Mouse (Mus musculus) stomach, postnatal 0 days (tissue): ENCODE results near the gene Grhpr.

Source experiments
- CTCF ChIP-seq: IDR thresholded peaks from 2 replicates; pipeline ENCODE4 v1.5.1; 2016; ENCODE audit warnings: antibody characterized with exemption, low read depth, mild to moderate bottlenecking, moderate library complexity
- EP300 ChIP-seq: optimal IDR thresholded peaks from 2 replicates; pipeline ENCODE3; 2016; ENCODE audit warnings: antibody characterized with exemption

DNA sequence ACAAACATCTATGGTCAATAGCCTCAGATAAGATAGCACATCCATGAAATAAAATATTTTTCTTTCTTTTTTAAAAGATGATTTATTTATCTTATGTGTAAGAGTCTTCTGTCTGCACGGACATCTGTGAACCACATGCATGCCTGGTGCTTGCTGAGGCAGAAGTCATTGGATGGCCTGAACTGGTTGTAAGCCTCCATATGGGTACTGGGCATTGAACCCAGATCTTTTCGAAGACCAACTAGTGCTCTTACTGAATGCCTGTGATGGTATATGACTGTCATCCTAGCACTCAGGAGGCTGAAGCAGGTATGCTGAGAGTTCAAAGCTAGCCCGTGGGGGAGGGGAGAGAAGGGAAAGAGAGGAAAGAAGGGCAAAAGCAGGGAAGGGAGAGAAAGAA lies 16.9 kb downstream of the Grhpr start:
- TF ChIP-seq CTCF (no peak), EP300 (no peak)
